Mouse (Mus musculus) cerebellum, postnatal 14 days (tissue): ENCODE measurements around the gene Ap5z1.
A peak's percentile ranks its signal among the peaks of the same experiment; 100 is the strongest.

Experiments
- DNase-seq, 2 experiments: peaks; one replicate each; pipeline ENCODE4 v3.0.0; 2021; ENCODE audit warnings: mixed read lengths in 2 of 2

The Ap5z1 gene

DNA sequence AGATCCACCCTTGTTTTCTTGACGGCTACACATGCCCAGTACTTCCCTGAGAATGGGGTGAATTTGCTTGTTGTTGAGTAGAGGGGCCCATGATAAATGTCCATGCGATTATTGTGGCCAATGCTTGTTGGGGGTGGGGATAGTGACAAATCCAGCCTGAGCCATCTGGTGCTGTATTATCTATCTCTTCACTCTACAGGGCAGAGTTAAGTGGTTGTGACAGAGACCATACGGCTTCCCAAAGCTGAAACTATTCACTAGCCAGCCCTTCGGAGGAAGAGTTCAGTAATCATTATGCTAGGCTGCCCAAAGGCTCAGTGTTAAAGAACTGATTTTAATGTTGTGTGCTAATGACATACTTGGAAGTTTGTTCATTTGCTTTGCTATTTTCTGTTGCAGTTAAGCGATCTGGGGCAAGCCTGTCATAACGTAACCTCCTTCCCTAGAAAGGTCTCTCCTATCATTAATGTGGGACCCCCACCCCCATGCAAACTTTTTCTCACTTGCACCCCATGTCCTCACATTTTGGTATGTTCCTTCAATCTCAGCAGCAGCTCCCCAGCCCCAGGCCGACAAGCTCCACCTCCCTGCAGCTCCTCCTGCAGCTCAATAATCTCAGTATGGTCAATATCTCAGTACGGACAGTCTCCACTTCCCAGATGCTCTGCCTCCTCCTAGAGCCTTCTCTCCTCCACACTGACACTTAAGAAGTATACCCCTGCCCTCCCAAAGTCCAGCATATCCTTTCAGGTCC is 61.1 kb downstream of the Ap5z1 start:
- peak; percentile 72 to 75 for DNase-seq
